Mouse (Mus musculus): ENCODE data around the gene B4galt2.

GRCm38 (mm10) chr4:117837271-117837670 is 46.0 kb downstream of the B4galt2 start:
- TF ChIP-seq EP300 (IDR thresholded peaks at IDR 0.05; ENCODE audit: insufficient read depth, low read depth, low read length) (no peak), POLR2A (IDR thresholded peaks at IDR 0.05; ENCODE audit: insufficient read depth, low read depth, low read length) (no peak)
